Mouse (Mus musculus): Measurements from ENCODE around the gene Zfpm1.

The Zfpm1 gene

GRCm38 (mm10) chr8:122376365-122377231, 94.7 kb downstream of the Zfpm1 start, which contains the start of gene Zc3h18:
Gene Zc3h18, plus strand, starts transcription at chr8:122376609.
- DNase-seq (ENCODE audit: low read depth, low spot score), result peak; percentile 99

- DNase-seq (ENCODE audit: low read depth, low spot score), result no peak
Measured at GRCm38 (mm10) chr8:122383039-122383438, 101.1 kb downstream of the Zfpm1 start.

All from embryo, embryonic 11.5 days (tissue).